Mouse (Mus musculus) right cerebral cortex, postnatal 25 days (tissue): ENCODE measurements around the gene Micu2.
A peak's percentile ranks its signal among the peaks of the same experiment; 100 is the strongest.

Experiments
- DNase-seq: peaks from one replicate; pipeline ENCODE4 v3.0.0; 2022

Micu2 gene

GRCm38 (mm10) chr14:57890011-57890842 lies 108.8 kb downstream of the Micu2 start, which contains the start of gene Zdhhc20:
Gene Zdhhc20 (minus strand): TSS chr14:57890276.
- peak; percentile 96 for DNase-seq

GRCm38 (mm10) chr14:57889541-57890010 lies 109.5 kb downstream of the Micu2 start:
- DNase-seq, result no peak

- no peak for DNase-seq
Observed at GRCm38 (mm10) chr14:57887171-57887570, 111.9 kb downstream of the Micu2 start.

- DNase-seq, result no peak
Observed at GRCm38 (mm10) chr14:57886032-57886431, 113.0 kb downstream of the Micu2 start.

- DNase-seq, result no peak
Observed at GRCm38 (mm10) chr14:57883341-57883740, 115.7 kb downstream of the Micu2 start.

GRCm38 (mm10) chr14:57882720-57883119 lies 116.3 kb downstream of the Micu2 start:
- no peak for DNase-seq

GRCm38 (mm10) chr14:57881793-57882192 lies 117.3 kb downstream of the Micu2 start:
- no peak for DNase-seq

- DNase-seq, result no peak
Observed at GRCm38 (mm10) chr14:57881074-57881473, 118.0 kb downstream of the Micu2 start.

- no peak for DNase-seq
Observed at GRCm38 (mm10) chr14:57877921-57878320, 121.1 kb downstream of the Micu2 start.

- no peak for DNase-seq
Observed at GRCm38 (mm10) chr14:57866676-57867276, 132.3 kb downstream of the Micu2 start.
